Mouse (Mus musculus) gastrocnemius, postnatal 14 days (tissue): ENCODE data around the gene Lrp3. TPM values are rescaled to one million over a fixed set of nuclear protein-coding genes. Genes with fewer than 3 reads are reported as not detected.

Experiments used
- DNase-seq: peaks from one replicate; pipeline ENCODE4 v3.0.0; 2021; ENCODE audit warnings: mixed read lengths
- intact Hi-C: fragments of 180-260 bp; cut with DNase I; formaldehyde crosslinking; loops from one replicate; pipeline ENCODE4 v1.15.1; 2025; ENCODE audit warnings: low total_unique reads
- total RNA-seq, 2 experiments: library from RNA; stranded (reverse); gene quantifications; 2 replicates each; pipeline ENCODE4 v1.2.3; 2021

The Lrp3 gene
- total RNA-seq, 2 experiments from 2014 or later, result 9.1 to 9.8 TPM

- DNase-seq, result no peak
- intact Hi-C loops, result no loop called here
Measured at GRCm38 (mm10) chr7:35156561-35157477, 58.5 kb downstream of the Lrp3 start.

- DNase-seq, result no peak
- intact Hi-C loops, result no loop called here
Measured at GRCm38 (mm10) chr7:35154449-35154848, 60.8 kb downstream of the Lrp3 start.

DNA sequence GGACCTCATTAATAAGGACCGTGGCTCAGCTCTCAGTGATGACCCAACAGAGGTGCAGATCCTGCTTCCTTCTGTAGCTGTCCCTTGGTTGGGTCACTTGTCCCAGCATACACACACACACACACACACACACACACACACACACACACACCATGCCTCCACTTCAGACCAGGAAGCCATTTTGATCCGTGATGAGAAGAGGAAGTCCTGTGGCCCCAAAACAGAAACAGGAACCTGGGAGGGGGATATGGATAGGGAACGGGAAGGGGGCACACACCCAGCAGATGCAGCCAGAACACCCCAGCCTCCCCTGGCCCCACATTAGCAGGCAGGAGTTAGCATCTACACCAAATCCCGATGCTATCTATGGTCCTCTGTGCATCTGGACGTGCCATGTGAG, 64.4 kb downstream of the Lrp3 start:
- intact Hi-C loops, result no loop called here

More for the DNA sequence above, 64.4 kb downstream of the Lrp3 start:
- no peak for DNase-seq

Other genes with a start within 250 kb of the Lrp3 start
- gene Cebpg, start 158.9 kb downstream of the Lrp3 start, total RNA-seq, result 10 to 100 TPM; 24.5 to 30.4 TPM
- gene Cebpa, start 96.2 kb downstream of the Lrp3 start, total RNA-seq, result 1 to 10 TPM; 3.9 to 4.1 TPM
- gene Slc7a10, start 29.1 kb downstream of the Lrp3 start, total RNA-seq, result 1 to 10 TPM in 1 of 2 experiments, under 1 TPM in 1; 0.84 to 1.3 TPM
- gene Gpatch1, start 102.9 kb upstream of the Lrp3 start, total RNA-seq, result 1 to 10 TPM; 4.3 to 5.3 TPM
- gene Rhpn2, start 118.7 kb upstream of the Lrp3 start, total RNA-seq, result 1 to 10 TPM in 1 of 2 experiments, under 1 TPM in 1; 0.78 to 1.1 TPM
- gene Faap24, start 181.3 kb upstream of the Lrp3 start, total RNA-seq, result 1 to 10 TPM; 1.3 to 1.5 TPM
- gene Cep89, start 181.5 kb upstream of the Lrp3 start, total RNA-seq, result 1 to 10 TPM; 5.7 to 5.9 TPM
- not detected for gene Slc7a9, start 233.3 kb upstream of the Lrp3 start, total RNA-seq